Mouse (Mus musculus): ENCODE data around the gene Map2k2. TPM values are rescaled to one million over a fixed set of nuclear protein-coding genes. Genes with fewer than 3 reads are reported as not detected.
A peak's percentile ranks its signal among the peaks of the same experiment; 100 is the strongest.
"Not testable (repeated sequence)": the region's sequence is repeated elsewhere in the genome, so short reads cannot be mapped to it uniquely, and the experiment has no call there.

Gene Map2k2
- 217 and 244 TPM in 2 replicates for polyA plus RNA-seq (2015; fragmentation: Nextera tagmentation; extraction: Ambion mirVana)

GRCm38 (mm10) chr10:81105565-81106112 lies at the start of gene Map2k2:
Gene Map2k2 (plus strand): TSS chr10:81105915.
- Histone ChIP-seq H3K36me3 (peaks cover 26% of the 10 kb centered on the region), H3K4me2 (peak within 1 kb of the TSS; percentile 67)
- under 1% methylated on average over 55 of the region's 56 CpGs for WGBS

GRCm38 (mm10) chr10:81057406-81058130 lies 48.1 kb upstream of the Map2k2 start:
- Histone ChIP-seq H3K27ac (replicated peaks) (no peak overlapping the region), H3K4me2 (no peak overlapping the region), H3K9me3 (no peaks in the 10 kb centered on the region), H3K9ac (peak overlapping the region; percentile 50), H3K4me1 (replicated peaks) (peaks cover 37% of the 10 kb centered on the region), H3K4me3 (no peak overlapping the region), H3K27me3 (no peaks in the 10 kb centered on the region), H3K36me3 (0 out of 2 replicates have a peak, but pooled peaks cover 8% of the 10 kb centered on the region)
- WGBS, result 93% methylated on average over 23 of the region's 23 CpGs
- no peak for ATAC-seq (ENCODE audit: low read depth)

More at GRCm38 (mm10) chr10:81105565-81106112, at the start of gene Map2k2:
- Histone ChIP-seq H3K27ac (replicated peaks) (peak within 1 kb of the TSS; percentile 100), H3K9me3 (no peaks in the 10 kb centered on the region), H3K9ac (peak within 1 kb of the TSS; percentile 98), H3K4me3 (peak within 1 kb of the TSS; percentile 89), H3K4me1 (replicated peaks) (peaks cover 27% of the 10 kb centered on the region), H3K27me3 (no peaks in the 10 kb centered on the region)
- peak; percentile 96 for ATAC-seq (ENCODE audit: low read depth)

GRCm38 (mm10) chr10:81058896-81059295 lies 46.8 kb upstream of the Map2k2 start:
- WGBS, result 90% methylated on average over 6 of the region's 6 CpGs
- no peaks in the 10 kb centered on the region for H3K9me3 ChIP-seq
- H3K4me2 ChIP-seq, result peak overlapping the region; percentile 91
- no peak overlapping the region for H3K27ac ChIP-seq (replicated peaks)
- 0 out of 2 replicates have a peak, but pooled peaks cover 7% of the 10 kb centered on the region for H3K36me3 ChIP-seq
- H3K9ac ChIP-seq, result peak overlapping the region; percentile 90
- ATAC-seq (ENCODE audit: low read depth), result no peak
- no peaks in the 10 kb centered on the region for H3K27me3 ChIP-seq
- peaks cover 37% of the 10 kb centered on the region for H3K4me1 ChIP-seq (replicated peaks)
- peak overlapping the region; percentile 88 for H3K4me3 ChIP-seq

- H3K9me3 ChIP-seq, result no peaks in the 10 kb centered on the region
- no peak within 1 kb of the TSS; the same call in 1 of the 2 replicates for H3K27ac ChIP-seq (replicated peaks)
- H3K36me3 ChIP-seq, result 0 out of 2 replicates have a peak, but pooled peaks cover 7% of the 10 kb centered on the region
- no peaks in the 10 kb centered on the region for H3K27me3 ChIP-seq
- peak within 1 kb of the TSS; percentile 91 for H3K4me2 ChIP-seq
- peak; percentile 92 for ATAC-seq (ENCODE audit: low read depth)
- under 1% methylated on average over 45 of the region's 48 CpGs for WGBS
- H3K9ac ChIP-seq, result peak within 1 kb of the TSS; percentile 90
- H3K4me1 ChIP-seq (replicated peaks), result peaks cover 37% of the 10 kb centered on the region
- H3K4me3 ChIP-seq, result peak within 1 kb of the TSS; percentile 88
These were observed 45.8 kb upstream of the Map2k2 start, which contains the start of gene Sgta for GRCm38 (mm10) chr10:81059603-81060543. Gene Sgta (minus strand): TSS chr10:81060181.

- H3K27me3 ChIP-seq, result no peaks in the 10 kb centered on the region
- H3K4me3 ChIP-seq, result no peak overlapping the region
- no peak overlapping the region for H3K9ac ChIP-seq
- no peak overlapping the region for H3K4me2 ChIP-seq
- no peaks in the 10 kb centered on the region for H3K9me3 ChIP-seq
- H3K4me1 ChIP-seq (replicated peaks), result peaks cover 20% of the 10 kb centered on the region
- no peaks in the 10 kb centered on the region for H3K36me3 ChIP-seq
- WGBS, result 69% methylated on average over 4 of the region's 4 CpGs
- no peak overlapping the region for H3K27ac ChIP-seq (replicated peaks)
- no peak for ATAC-seq (ENCODE audit: low read depth)
These were observed 43.0 kb upstream of the Map2k2 start for GRCm38 (mm10) chr10:81062710-81063109.

GRCm38 (mm10) chr10:81064519-81064918 lies 41.2 kb upstream of the Map2k2 start:
- 84% methylated on average over 8 of the region's 8 CpGs for WGBS
- not testable (repeated sequence) for H3K9ac ChIP-seq; H3K9me3 ChIP-seq; H3K4me1 ChIP-seq (replicated peaks); H3K27ac ChIP-seq (replicated peaks); H3K4me2 ChIP-seq; H3K4me3 ChIP-seq; H3K27me3 ChIP-seq; H3K36me3 ChIP-seq; ATAC-seq (ENCODE audit: low read depth)

GRCm38 (mm10) chr10:81068706-81069105 lies 37.0 kb upstream of the Map2k2 start:
- WGBS, result 77% methylated on average over 5 of the region's 5 CpGs
- no peak overlapping the region for H3K4me2 ChIP-seq
- H3K27me3 ChIP-seq, result no peaks in the 10 kb centered on the region
- H3K4me3 ChIP-seq, result no peak overlapping the region
- H3K27ac ChIP-seq (replicated peaks), result no peak overlapping the region
- peaks cover 12% of the 10 kb centered on the region for H3K36me3 ChIP-seq
- no peaks in the 10 kb centered on the region for H3K9me3 ChIP-seq
- no peak for ATAC-seq (ENCODE audit: low read depth)
- peak overlapping the region; percentile 46 for H3K9ac ChIP-seq
- peaks cover 24% of the 10 kb centered on the region for H3K4me1 ChIP-seq (replicated peaks)

- under 1% methylated on average over 35 of the region's 35 CpGs for WGBS
- H3K36me3 ChIP-seq, result peaks cover 23% of the 10 kb centered on the region
- H3K9me3 ChIP-seq, result no peaks in the 10 kb centered on the region
- peak within 1 kb of the TSS; percentile 81 for H3K4me2 ChIP-seq
- H3K27ac ChIP-seq (replicated peaks), result peak within 1 kb of the TSS; percentile 57
- peak; percentile 95 for ATAC-seq (ENCODE audit: low read depth)
- H3K4me1 ChIP-seq (replicated peaks), result peaks cover 24% of the 10 kb centered on the region
- H3K4me3 ChIP-seq, result peak within 1 kb of the TSS; percentile 63
- no peaks in the 10 kb centered on the region for H3K27me3 ChIP-seq
- peak within 1 kb of the TSS; percentile 84 for H3K9ac ChIP-seq
These were observed 35.9 kb upstream of the Map2k2 start, which contains the start of gene Thop1 for GRCm38 (mm10) chr10:81069836-81070235. Gene Thop1 (plus strand): TSS chr10:81070035.

- WGBS, result 90% methylated on average over 8 of the region's 8 CpGs
- no peak overlapping the region for H3K27ac ChIP-seq (replicated peaks)
- H3K27me3 ChIP-seq, result no peaks in the 10 kb centered on the region
- no peaks in the 10 kb centered on the region for H3K9me3 ChIP-seq
- no peak overlapping the region for H3K4me3 ChIP-seq
- H3K4me2 ChIP-seq, result no peak overlapping the region
- H3K9ac ChIP-seq, result 0 out of 2 replicates have a peak overlapping the region, but pooled peaks have one; percentile 84
- H3K4me1 ChIP-seq (replicated peaks), result peaks cover 24% of the 10 kb centered on the region
- peaks cover 44% of the 10 kb centered on the region for H3K36me3 ChIP-seq
- no peak for ATAC-seq (ENCODE audit: low read depth)
These were observed 33.4 kb upstream of the Map2k2 start for GRCm38 (mm10) chr10:81072290-81072689.

GRCm38 (mm10) chr10:81073464-81073863 lies 32.3 kb upstream of the Map2k2 start:
- no peaks in the 10 kb centered on the region for H3K27me3 ChIP-seq
- peaks cover 56% of the 10 kb centered on the region for H3K36me3 ChIP-seq
- ATAC-seq (ENCODE audit: low read depth), result no peak

GRCm38 (mm10) chr10:81075734-81076133 lies 30.0 kb upstream of the Map2k2 start:
- peaks cover 10% of the 10 kb centered on the region for H3K4me1 ChIP-seq (replicated peaks)
- H3K9me3 ChIP-seq, result no peaks in the 10 kb centered on the region
- H3K27ac ChIP-seq (replicated peaks), result no peak overlapping the region
- 51% methylated on average over 8 of the region's 8 CpGs for WGBS
- peaks cover 78% of the 10 kb centered on the region for H3K36me3 ChIP-seq
- H3K4me3 ChIP-seq, result no peak overlapping the region
- H3K4me2 ChIP-seq, result no peak overlapping the region
- H3K27me3 ChIP-seq, result no peaks in the 10 kb centered on the region
- no peak overlapping the region for H3K9ac ChIP-seq
- no peak for ATAC-seq (ENCODE audit: low read depth)

More at GRCm38 (mm10) chr10:81073464-81073863, 32.3 kb upstream of the Map2k2 start:
- Histone ChIP-seq H3K9ac (no peak overlapping the region), H3K27ac (replicated peaks) (no peak overlapping the region), H3K4me3 (no peak overlapping the region), H3K9me3 (no peaks in the 10 kb centered on the region), H3K4me2 (no peak overlapping the region), H3K4me1 (replicated peaks) (peaks cover 24% of the 10 kb centered on the region)
- 71% methylated on average over 7 of the region's 7 CpGs for WGBS
